Mouse (Mus musculus): ENCODE measurements around the gene Hist1h4i. TPM values are rescaled to one million over a fixed set of nuclear protein-coding genes. Genes with fewer than 3 reads are reported as not detected.

Gene Hist1h4i
- total and polyA plus RNA-seq, 3 experiments: 6.4 to 812 (median 35.7) TPM

DNA sequence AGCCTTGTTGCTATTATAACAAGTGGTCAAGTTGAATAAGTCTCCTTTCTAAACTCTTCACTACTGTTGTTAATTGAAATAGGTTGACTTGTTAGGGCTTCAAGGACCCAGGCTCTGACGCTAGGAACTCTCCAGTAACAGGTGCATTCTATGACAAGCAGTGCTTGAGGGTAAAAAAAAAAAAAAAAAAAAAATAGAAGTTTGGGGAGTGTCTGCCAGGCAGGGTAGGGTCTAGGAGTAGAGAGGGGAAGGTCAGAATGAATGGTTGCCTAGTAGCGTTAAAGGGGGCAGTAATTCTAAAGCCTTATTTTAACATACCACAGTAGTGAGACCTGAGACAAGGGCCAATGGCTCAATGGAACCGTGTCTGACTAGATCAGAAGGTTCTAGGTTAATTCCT is 42.8 kb downstream of the Hist1h4i start:
- in situ Hi-C loops (cut with MboI; ENCODE audit: low pct_ligation_motif_present, low pct_unique_long_range_greater_than_20kb, low sequenced_read_pairs) (no loop called here), dilution Hi-C loops (cut with MboI; ENCODE audit: extremely low pct_ligation_motif_present, extremely low pct_unique_long_range_greater_than_20kb, low sequenced_read_pairs) (no loop called here)
- Histone ChIP-seq H3K9ac (ENCODE audit: insufficient read depth, low read depth) (no peak overlapping the region), H3K9me3 (replicated peaks; ENCODE audit: low read length) (no peaks in the 10 kb centered on the region), H3K4me1 (ENCODE audit: control insufficient read depth in 1 of 2, insufficient read depth in 2 of 2) (peaks cover 6 to 31% of the 10 kb centered on the region in 2 experiments), H3K27me3 (replicated peaks) (peaks cover 41% of the 10 kb centered on the region), H3K36me3 (replicated peaks in 1 of 2; ENCODE audit: control insufficient read depth in 1 of 2, insufficient read depth in 1 of 2, low read length in 1 of 2) (no peaks in the 10 kb centered on the region), H3K79me2 (replicated peaks; ENCODE audit: control insufficient read depth, extremely low read depth, insufficient read depth, poor library complexity, severe bottlenecking) (no peaks in the 10 kb centered on the region), H3K4me3 (replicated peaks in 1 of 3; ENCODE audit: low read depth in 2 of 3, low read length in 2 of 3, poor library complexity in 1 of 3) (no peak overlapping the region), H3K4me2 (ENCODE audit: insufficient read depth, low read depth, poor library complexity, severe bottlenecking) (no peak overlapping the region), H3K27ac (ENCODE audit: insufficient read depth, low read depth) (no peak overlapping the region)
- no peak for DNase-seq (ENCODE audit: extremely low read depth)
- TF ChIP-seq ZNF384 (IDR thresholded peaks at IDR 0.05; ENCODE audit: low read depth, low read length): peak; percentile 55
- no peak for TF ChIP-seq MAFK (IDR thresholded peaks at IDR 0.05; ENCODE audit: insufficient replicate concordance, low read length)

DNA sequence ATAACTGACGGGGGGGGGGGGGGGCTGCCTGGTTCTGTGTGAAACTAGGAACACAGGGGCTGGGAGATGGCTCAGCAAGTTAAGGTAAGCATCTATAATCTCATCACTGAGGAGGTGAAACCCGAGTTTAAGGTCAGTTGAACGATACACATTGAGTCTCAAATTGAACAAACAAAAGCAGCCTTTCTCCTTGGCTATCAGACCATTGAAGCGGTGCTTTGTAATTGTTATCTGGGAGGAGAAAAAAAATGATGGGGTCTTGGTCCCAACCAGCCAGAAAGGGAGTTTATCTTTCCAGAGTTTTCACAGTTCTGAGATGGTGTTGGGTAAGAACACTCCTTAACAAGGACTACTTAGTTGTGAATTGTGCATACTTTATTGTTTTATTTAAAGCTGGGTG is 43.3 kb downstream of the Hist1h4i start:
- Histone ChIP-seq H3K4me2 (ENCODE audit: insufficient read depth, low read depth, poor library complexity, severe bottlenecking) (no peak overlapping the region; the same call in 1 of the 2 replicates), H3K9ac (ENCODE audit: insufficient read depth, low read depth) (no peak overlapping the region), H3K9me3 (replicated peaks; ENCODE audit: low read length) (no peaks in the 10 kb centered on the region), H3K79me2 (replicated peaks; ENCODE audit: control insufficient read depth, extremely low read depth, insufficient read depth, poor library complexity, severe bottlenecking) (no peaks in the 10 kb centered on the region), H3K4me3 (replicated peaks in 1 of 3; ENCODE audit: low read depth in 2 of 3, low read length in 2 of 3, poor library complexity in 1 of 3) (no peak overlapping the region), H3K4me1 (ENCODE audit: control insufficient read depth in 1 of 2, insufficient read depth in 2 of 2) (peaks cover 6 to 31% of the 10 kb centered on the region in 2 experiments), H3K27me3 (replicated peaks) (peaks cover 35% of the 10 kb centered on the region), H3K27ac (ENCODE audit: insufficient read depth, low read depth) (no peak overlapping the region), H3K36me3 (replicated peaks in 1 of 2; ENCODE audit: control insufficient read depth in 1 of 2, insufficient read depth in 1 of 2, low read length in 1 of 2) (no peaks in the 10 kb centered on the region)
- DNase-seq (ENCODE audit: extremely low read depth): no peak
- TF ChIP-seq MAX (IDR thresholded peaks at IDR 0.05; ENCODE audit: low read length) (no peak), JUN (IDR thresholded peaks at IDR 0.05; ENCODE audit: insufficient read depth, low read depth, low read length) (no peak), ZKSCAN1 (IDR thresholded peaks at IDR 0.05; ENCODE audit: borderline replicate concordance, low read depth, low read length) (no peak)
- in situ Hi-C loops (cut with MboI; ENCODE audit: low pct_ligation_motif_present, low pct_unique_long_range_greater_than_20kb, low sequenced_read_pairs): no loop called here
- dilution Hi-C loops (cut with MboI; ENCODE audit: extremely low pct_ligation_motif_present, extremely low pct_unique_long_range_greater_than_20kb, low sequenced_read_pairs): no loop called here

DNA sequence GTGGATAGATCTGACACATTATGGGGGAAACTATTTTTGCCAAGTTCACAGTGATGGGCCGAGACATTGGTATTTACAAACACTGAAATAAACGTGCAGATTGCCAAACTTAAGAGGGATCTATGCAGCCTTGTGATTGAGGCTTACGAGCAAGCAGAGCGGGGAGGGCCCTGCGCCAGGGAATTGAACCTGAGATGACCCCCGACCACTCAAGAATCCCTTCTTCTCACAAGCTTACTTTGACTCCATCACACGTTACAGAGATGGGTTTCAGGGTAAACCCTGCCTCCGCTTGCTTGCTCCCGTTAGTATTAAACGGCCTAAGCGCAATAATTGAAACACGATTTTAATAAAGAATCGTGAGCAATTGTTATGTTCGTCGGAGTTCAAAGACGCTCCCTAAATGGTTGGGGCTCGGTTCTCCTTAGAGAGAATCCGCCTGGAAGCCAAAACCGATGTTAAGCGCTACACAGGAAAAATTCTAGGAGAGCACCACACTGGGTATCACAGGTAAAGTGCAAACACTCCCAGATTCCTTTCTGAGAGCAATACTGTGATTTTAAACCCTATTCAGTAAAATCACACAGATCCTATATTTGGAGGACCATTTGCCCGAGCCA is 43.9 kb downstream of the Hist1h4i start:
- in situ Hi-C loops (cut with MboI; ENCODE audit: low pct_ligation_motif_present, low pct_unique_long_range_greater_than_20kb, low sequenced_read_pairs): no loop called here
- no peak overlapping the region for H3K27ac ChIP-seq (ENCODE audit: insufficient read depth, low read depth)
- H3K9me3 ChIP-seq (replicated peaks; ENCODE audit: low read length): no peaks in the 10 kb centered on the region
- TF ChIP-seq PAX5 (IDR thresholded peaks at IDR 0.05; ENCODE audit: low read length) (no peak), KAT2A (IDR thresholded peaks at IDR 0.05; ENCODE audit: insufficient replicate concordance, low read length) (no peak), NRF1 (IDR thresholded peaks at IDR 0.05; ENCODE audit: low read depth, low read length) (no peak), MEF2A (IDR thresholded peaks at IDR 0.05; ENCODE audit: borderline replicate concordance, low read depth, low read length) (no peak), ELF1 (IDR thresholded peaks at IDR 0.05; ENCODE audit: low read depth, low read length) (no peak), MYC (IDR thresholded peaks at IDR 0.05; ENCODE audit: low read depth, low read length) (no peak), TBP (conservative IDR thresholded peaks at IDR 0.05; ENCODE audit: low read depth, low read length) (no peak), E2F4 (IDR thresholded peaks at IDR 0.05; ENCODE audit: insufficient replicate concordance, low read depth, low read length) (no peak), GABPA (IDR thresholded peaks at IDR 0.05; ENCODE audit: insufficient replicate concordance, low read depth, low read length) (no peak), MXI1 (IDR thresholded peaks at IDR 0.05; ENCODE audit: low read depth, low read length) (no peak), RCOR1 (conservative IDR thresholded peaks at IDR 0.05; ENCODE audit: low read depth, low read length) (no peak), HCFC1 (IDR thresholded peaks at IDR 0.05; ENCODE audit: low read depth, low read length) (no peak), SIN3A (IDR thresholded peaks at IDR 0.05; ENCODE audit: low read length) (no peak), CHD2 (IDR thresholded peaks at IDR 0.05; ENCODE audit: low read length) (no peak)
- H3K36me3 ChIP-seq (replicated peaks in 1 of 2; ENCODE audit: control insufficient read depth in 1 of 2, insufficient read depth in 1 of 2, low read length in 1 of 2): no peaks in the 10 kb centered on the region
- H3K4me1 ChIP-seq (ENCODE audit: control insufficient read depth in 1 of 2, insufficient read depth in 2 of 2): peaks cover 6 to 27% of the 10 kb centered on the region in 2 experiments
- H3K4me2 ChIP-seq (ENCODE audit: insufficient read depth, low read depth, poor library complexity, severe bottlenecking): peak overlapping the region; percentile 74
- dilution Hi-C loops (cut with MboI; ENCODE audit: extremely low pct_ligation_motif_present, extremely low pct_unique_long_range_greater_than_20kb, low sequenced_read_pairs): no loop called here
- H3K79me2 ChIP-seq (replicated peaks; ENCODE audit: control insufficient read depth, extremely low read depth, insufficient read depth, poor library complexity, severe bottlenecking): no peaks in the 10 kb centered on the region
- H3K27me3 ChIP-seq (replicated peaks): peaks cover 32% of the 10 kb centered on the region
- H3K9ac ChIP-seq (ENCODE audit: insufficient read depth, low read depth): no peak overlapping the region
- H3K4me3 ChIP-seq (replicated peaks in 1 of 3; ENCODE audit: low read depth in 2 of 3, low read length in 2 of 3, poor library complexity in 1 of 3): peak overlapping the region in 2 of 3 experiments; percentile 52 to 67
- no peak for DNase-seq (ENCODE audit: extremely low read depth)

Measured in CH12.LX (cell line).